20 mouse cellular contexts compared by ENCODE assay signal in genomic region chr2:148449659-148450058, GRCm38 (mm10). TPM values are rescaled to one million over a fixed set of nuclear protein-coding genes. Genes with fewer than 3 reads are reported as not detected.
"Had no signal": no experiment of that assay in that cellular context is flagged by ENCODE, and none has a peak within 500 bp of the region (broad histone marks: within the 10 kb centered on the region; RNA-seq: fewer than 3 reads in every experiment).

No protein-coding gene starts in this region.

- H3K9me3 ChIP-seq: midbrain, embryonic 10.5 days; midbrain, embryonic 12.5 days; neural tube, embryonic 13.5 days; neural tube, embryonic 15.5 days had no signal

- H3K4me3 ChIP-seq: midbrain, embryonic 10.5 days; midbrain, embryonic 12.5 days; myocyte; neural tube, embryonic 13.5 days; neural tube, embryonic 15.5 days had no signal

- H3K4me2 ChIP-seq: lung, embryonic 14.5 days; midbrain, embryonic 12.5 days; neural tube, embryonic 13.5 days; neural tube, embryonic 15.5 days had no signal

- H3K9ac ChIP-seq: lung, embryonic 14.5 days; midbrain, embryonic 12.5 days; neural tube, embryonic 13.5 days; neural tube, embryonic 15.5 days had no signal

- ATAC-seq: midbrain, embryonic 16.5 days had no signal

- H3K27ac ChIP-seq: midbrain, embryonic 10.5 days; midbrain, embryonic 12.5 days; neural tube, embryonic 13.5 days; neural tube, embryonic 15.5 days had no signal

- H3K36me3 ChIP-seq: midbrain, embryonic 10.5 days; midbrain, embryonic 12.5 days; neural tube, embryonic 13.5 days; neural tube, embryonic 15.5 days had no signal

- H3K4me1 ChIP-seq: midbrain, embryonic 10.5 days; midbrain, embryonic 12.5 days; neural tube, embryonic 13.5 days; neural tube, embryonic 15.5 days had no signal

- H3K27me3 ChIP-seq: midbrain, embryonic 12.5 days; neural tube, embryonic 13.5 days; neural tube, embryonic 15.5 days had no signal

- DNase-seq: lung, embryonic 14.5 days; lung, postnatal 10 days; lung, postnatal 4 days; midbrain, embryonic 14.5 days; retina, postnatal 1 day; right cerebral cortex, adult 18-20 months; right cerebral cortex, postnatal 25 days; right cerebral cortex, postnatal 4 days; spleen, adult 18-20 months; thymus, adult 18-20 months; thymus, postnatal 14 days; thymus, postnatal 36 days had no signal

RNA-seq across cellular contexts. Expression of gene Sstr4, which starts 54.5 kb away (rescaled TPM):
- total RNA-seq: megakaryocyte-erythroid progenitor cell, adult 5-6 weeks had no signal
- polyA plus RNA-seq: myocyte; thymus, postnatal 0 days had no signal
